7 mouse cellular contexts compared by ENCODE assay signal in the genomic region with DNA sequence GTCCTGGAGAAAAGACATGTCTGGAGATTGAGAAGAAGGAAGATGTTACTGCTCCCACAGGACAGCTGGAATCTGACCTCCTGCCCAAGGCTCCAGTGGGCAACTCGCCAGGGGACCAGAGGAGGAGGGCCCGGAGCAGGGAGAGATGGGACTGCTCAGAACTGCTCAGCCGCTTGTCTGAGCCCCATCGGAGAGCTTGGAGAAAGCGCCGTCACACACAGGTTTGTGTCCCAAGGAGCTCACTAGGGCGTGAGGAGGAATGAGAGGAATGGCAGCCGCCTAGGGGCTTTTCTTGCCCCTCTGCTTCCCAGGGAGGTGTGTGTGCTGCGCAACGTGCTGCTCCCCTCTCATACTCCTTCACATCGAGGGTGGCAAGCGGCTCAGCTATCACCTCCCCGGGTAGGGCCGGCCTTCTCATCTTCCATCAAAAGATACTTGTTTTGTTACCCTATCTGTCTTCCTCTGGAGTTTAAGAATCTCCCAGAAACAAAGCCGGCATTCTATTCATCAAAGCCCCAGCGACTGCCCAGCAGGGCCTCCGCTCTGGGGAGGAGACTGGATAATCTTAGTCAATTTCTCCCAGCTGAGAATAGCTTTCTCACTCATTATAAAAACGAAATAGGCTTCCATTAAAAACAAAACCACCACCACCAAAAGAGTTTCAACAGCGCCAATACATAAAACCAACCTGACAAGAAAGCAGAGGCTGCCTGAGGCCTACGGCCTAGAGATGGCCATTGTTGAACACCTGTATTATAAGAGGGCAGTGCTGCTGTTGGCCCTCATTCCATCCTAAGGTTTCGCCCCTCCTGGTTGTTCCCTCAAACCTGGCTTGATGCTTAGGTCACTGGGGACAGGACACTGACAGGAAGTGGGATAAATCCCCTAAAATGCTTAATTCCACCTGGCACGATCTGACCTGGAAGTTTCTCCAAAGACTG. TPM values are rescaled to one million over a fixed set of nuclear protein-coding genes. Genes with fewer than 3 reads are reported as not detected.
DNase-seq lines count a peak whose midpoint lies in the region; ATAC-seq lines count a peak whose summit lies in the region.

No protein-coding gene starts in this region.

- 0 out of 4 replicates have a peak overlapping the region, but pooled peaks of 1 of the 2 experiments have one; percentile 37 for H3K27ac ChIP-seq in heart, embryonic 14.5 days (replicated peaks in 1 of 2; ENCODE audit: control insufficient read depth in 1 of 2, insufficient read depth in 1 of 2, low read depth in 2 of 2, low read length in 2 of 2)
- no peak overlapping the region for H3K27ac ChIP-seq in midbrain, embryonic 14.5 days (replicated peaks; ENCODE audit: low read depth, low read length)

- H3K36me3 ChIP-seq in heart, embryonic 14.5 days (ENCODE audit: control insufficient read depth, insufficient read depth, low read length): no peaks in the 10 kb centered on the region
- peaks cover 18% of the 10 kb centered on the region for H3K36me3 ChIP-seq in midbrain, embryonic 14.5 days (ENCODE audit: control insufficient read depth, insufficient read depth, low read length)

- H3K4me1 ChIP-seq in heart, embryonic 14.5 days (ENCODE audit: control insufficient read depth in 2 of 2, insufficient read depth in 2 of 2, low read length in 2 of 2): peaks cover 8 to 12% of the 10 kb centered on the region in 2 experiments; a peak in 3 of 4 replicates
- peaks cover 11% of the 10 kb centered on the region for H3K4me1 ChIP-seq in midbrain, embryonic 14.5 days (ENCODE audit: control insufficient read depth, insufficient read depth, low read length)

- WGBS in heart, embryonic 14.5 days: 26% methylated on average over 22 of the region's 22 CpGs
- 11% methylated on average over 22 of the region's 22 CpGs for WGBS in midbrain, embryonic 14.5 days

- no peaks in the 10 kb centered on the region for H3K27me3 ChIP-seq in heart, embryonic 14.5 days (ENCODE audit: control insufficient read depth, insufficient read depth, low read length)
- H3K27me3 ChIP-seq in midbrain, embryonic 14.5 days (ENCODE audit: control insufficient read depth, insufficient read depth, low read length): no peaks in the 10 kb centered on the region

- peak overlapping the region in 1 of 2 experiments; percentile 11; a peak in 1 of 4 replicates for H3K4me3 ChIP-seq in heart, embryonic 14.5 days (ENCODE audit: control insufficient read depth in 1 of 2, insufficient read depth in 1 of 2, low read depth in 1 of 2, low read length in 2 of 2)
- no peak overlapping the region for H3K4me3 ChIP-seq in midbrain, embryonic 14.5 days (replicated peaks; ENCODE audit: low read depth, low read length)

- peak overlapping the region; percentile 45 for H3K4me2 ChIP-seq in heart, embryonic 14.5 days (ENCODE audit: low read length)
- H3K4me2 ChIP-seq in midbrain, embryonic 14.5 days (ENCODE audit: low read length): peak overlapping the region; percentile 38

- ATAC-seq in heart, embryonic 14.5 days (ENCODE audit: insufficient number of reproducible peaks, insufficient read depth, low FRiP score, low read depth): no peak
- ATAC-seq in midbrain, embryonic 14.5 days (ENCODE audit: low FRiP score, low TSS enrichment): no peak
- ATAC-seq in CD4-positive, CD25-positive, alpha-beta regulatory T cell, adult 4 months: no peak
- no peak for ATAC-seq in megakaryocyte progenitor cell, adult 5-6 weeks (replicated peaks; ENCODE audit: poor library complexity)

- peak; percentile 63 for DNase-seq in adrenal gland, adult 2 months
- peak; percentile 39 for DNase-seq in embryo, embryonic 11 days
- peak; percentile 93 for DNase-seq in kidney, postnatal 10 days
- peak; percentile 45 for DNase-seq in midbrain, embryonic 14.5 days

- no peaks in the 10 kb centered on the region for H3K9me3 ChIP-seq in heart, embryonic 14.5 days (ENCODE audit: control insufficient read depth, low read length)
- no peaks in the 10 kb centered on the region for H3K9me3 ChIP-seq in midbrain, embryonic 14.5 days (ENCODE audit: control insufficient read depth, low read length)

- no peak overlapping the region for H3K9ac ChIP-seq in heart, embryonic 14.5 days (ENCODE audit: low read length)
- H3K9ac ChIP-seq in midbrain, embryonic 14.5 days (replicated peaks; ENCODE audit: low read length): no peak overlapping the region

RNA-seq across cellular contexts. Expression of a gene that starts 9.1 kb away (rescaled TPM):
- total RNA-seq in adrenal gland, adult 2 months (2021): 100 to 1,000 TPM in 1 of 2 experiments, 10 to 100 TPM in 1; 98.0 to 158 TPM
- polyA plus RNA-seq in adrenal gland, adult 2 months (2012; rRNA removed): 26.2 and 36.3 TPM in 2 replicates
- polyA plus RNA-seq in heart, embryonic 14.5 days (2014; fragmentation: Nextera tagmentation; extraction: Ambion mirVana): 42.2 and 46.7 TPM in 2 replicates
- 70.4 and 80.1 TPM in 2 replicates for polyA plus RNA-seq in midbrain, embryonic 14.5 days (2014; fragmentation: Nextera tagmentation; extraction: Ambion mirVana)
- 10 to 100 TPM; 12.4 to 13.4 TPM for polyA plus RNA-seq in CD4-positive, CD25-positive, alpha-beta regulatory T cell, adult 4 months (2017; shearing (Covaris generic))
- 10.8 and 20.4 TPM in 2 replicates for total RNA-seq in megakaryocyte progenitor cell, adult 5-6 weeks (2015)
- total RNA-seq in megakaryocyte progenitor cell, adult 5-6 weeks (2017): 8.7 and 15.3 TPM in 2 replicates

RNA-seq across cellular contexts. Expression of a gene that starts 37.9 kb away (rescaled TPM):
- 10 to 100 TPM; 26.3 to 35.8 TPM for total RNA-seq in adrenal gland, adult 2 months (2021)
- 30.7 and 31.2 TPM in 2 replicates for polyA plus RNA-seq in adrenal gland, adult 2 months (2012; rRNA removed)
- polyA plus RNA-seq in heart, embryonic 14.5 days (2014; fragmentation: Nextera tagmentation; extraction: Ambion mirVana): 43.4 and 45.2 TPM in 2 replicates
- 57.2 and 79.6 TPM in 2 replicates for polyA plus RNA-seq in midbrain, embryonic 14.5 days (2014; fragmentation: Nextera tagmentation; extraction: Ambion mirVana)
- polyA plus RNA-seq in CD4-positive, CD25-positive, alpha-beta regulatory T cell, adult 4 months (2017; shearing (Covaris generic)): 10 to 100 TPM; 62.4 to 88.4 TPM
- 30.7 and 36.6 TPM in 2 replicates for total RNA-seq in megakaryocyte progenitor cell, adult 5-6 weeks (2015)
- total RNA-seq in megakaryocyte progenitor cell, adult 5-6 weeks (2017): 35.6 and 42.0 TPM in 2 replicates

Comparison
In these comparisons a context has a peak if more than half of its experiments do, and no peak if none do; other contexts are left out.
1. DNase-seq: peak in every context shown above with its lines; median percentile 93 in kidney, postnatal 10 days; 63 in adrenal gland, adult 2 months; 45 in midbrain, embryonic 14.5 days; 39 in embryo, embryonic 11 days.